Mouse (Mus musculus): Measurements from ENCODE around the gene Wnt1. TPM values are rescaled to one million over a fixed set of nuclear protein-coding genes. Genes with fewer than 3 reads are reported as not detected.
"Not testable (repeated sequence)": the region's sequence is repeated elsewhere in the genome, so short reads cannot be mapped to it uniquely, and the experiment has no call there.

Wnt1 gene
- total RNA-seq (2021), result not detected

GRCm38 (mm10) chr15:98789661-98790535 is at the start of gene Wnt1:
TSS of gene Wnt1 (plus strand) at chr15:98789857.
- peak; percentile 76 for DNase-seq

- DNase-seq, result no peak
Observed at GRCm38 (mm10) chr15:98740219-98740618, 49.4 kb upstream of the Wnt1 start.

GRCm38 (mm10) chr15:98742766-98743428 is 46.8 kb upstream of the Wnt1 start:
- no peak for DNase-seq

- DNase-seq, result not testable (repeated sequence)
Observed at GRCm38 (mm10) chr15:98743863-98744262, 45.8 kb upstream of the Wnt1 start.

GRCm38 (mm10) chr15:98746344-98746965 is 43.2 kb upstream of the Wnt1 start:
- DNase-seq, result no peak

- no peak for DNase-seq
Observed at GRCm38 (mm10) chr15:98747296-98747695, 42.4 kb upstream of the Wnt1 start.

- DNase-seq, result no peak
Observed at GRCm38 (mm10) chr15:98749093-98749492, 40.6 kb upstream of the Wnt1 start.

- DNase-seq, result no peak
Observed at GRCm38 (mm10) chr15:98753021-98753423, 36.6 kb upstream of the Wnt1 start.

- DNase-seq, result no peak
Observed at GRCm38 (mm10) chr15:98754125-98754524, 35.5 kb upstream of the Wnt1 start.

GRCm38 (mm10) chr15:98762201-98762621 is 27.4 kb upstream of the Wnt1 start:
- peak; percentile 75 for DNase-seq

GRCm38 (mm10) chr15:98762670-98763529 is 26.8 kb upstream of the Wnt1 start, which contains the start of gene Arf3:
TSS of gene Arf3 (minus strand) at chr15:98763214.
- peak; percentile 97 for DNase-seq

- no peak for DNase-seq
Observed at GRCm38 (mm10) chr15:98765929-98766328, 23.7 kb upstream of the Wnt1 start.

GRCm38 (mm10) chr15:98768259-98768658 is 21.4 kb upstream of the Wnt1 start:
- DNase-seq, result no peak

GRCm38 (mm10) chr15:98771813-98772425 is 17.7 kb upstream of the Wnt1 start:
- DNase-seq, result no peak

GRCm38 (mm10) chr15:98772511-98773211 is 17.0 kb upstream of the Wnt1 start:
- peak; percentile 17 for DNase-seq

GRCm38 (mm10) chr15:98774096-98774495 is 15.6 kb upstream of the Wnt1 start:
- DNase-seq, result no peak

GRCm38 (mm10) chr15:98775533-98775932 is 14.1 kb upstream of the Wnt1 start:
- DNase-seq, result no peak

- peak; percentile 36 for DNase-seq
Observed at GRCm38 (mm10) chr15:98776280-98777004, 13.2 kb upstream of the Wnt1 start.

GRCm38 (mm10) chr15:98777005-98777616 is 12.5 kb upstream of the Wnt1 start:
- no peak for DNase-seq

GRCm38 (mm10) chr15:98777762-98778161 is 11.9 kb upstream of the Wnt1 start, which contains the start of gene Wnt10b:
TSS of gene Wnt10b (minus strand) at chr15:98778150.
- DNase-seq, result peak; percentile 30

All from heart, postnatal 4 days (tissue).